Mouse (Mus musculus) heart, adult 9 months (tissue): ENCODE measurements around the gene Rfx8.
A peak's percentile ranks its signal among the peaks of the same experiment; 100 is the strongest.

Experiments
- DNase-seq, 2 experiments: peaks; one replicate each; pipeline ENCODE4 v3.0.0; 2022; ENCODE audit warnings: low spot score in 2 of 2

Gene Rfx8

DNA sequence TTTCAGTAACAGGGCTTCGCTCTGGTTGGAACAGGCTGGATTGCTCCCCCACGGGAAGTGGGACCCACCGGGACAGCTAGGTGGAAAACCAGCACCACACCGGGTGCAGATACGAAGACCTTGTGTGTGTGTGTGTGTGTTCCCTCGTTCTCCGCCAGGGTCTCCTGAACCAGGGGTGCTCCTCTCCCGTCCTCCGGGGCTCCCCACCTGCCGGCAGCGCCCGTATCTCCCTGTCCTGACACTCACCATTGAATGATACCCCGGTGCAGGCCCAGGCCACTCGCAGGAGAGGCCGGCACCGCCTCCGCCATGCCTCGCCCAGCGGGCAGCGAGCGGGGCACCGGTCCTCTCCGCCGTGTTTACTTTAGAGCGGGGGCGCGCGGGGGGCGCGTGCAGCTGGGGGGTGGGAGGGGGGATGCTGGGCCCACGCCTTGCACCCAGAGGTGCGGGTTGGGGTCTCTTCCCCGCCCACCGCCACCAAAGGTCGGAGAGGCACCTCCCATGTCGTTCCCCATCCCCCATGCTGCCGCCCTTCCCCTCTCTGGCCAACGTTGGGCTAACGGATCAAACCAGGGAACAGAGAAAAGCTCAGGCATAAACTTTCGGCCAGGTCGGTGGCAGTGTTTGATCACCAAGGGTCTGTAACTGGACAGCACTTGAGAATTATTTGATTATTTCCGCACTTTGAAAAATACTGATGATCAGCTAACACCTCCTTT is at the start of gene Rfx8:
Rfx8 (minus strand) TSS at position 366 of the 719 bp plus-strand sequence.
- DNase-seq: no peak

DNA sequence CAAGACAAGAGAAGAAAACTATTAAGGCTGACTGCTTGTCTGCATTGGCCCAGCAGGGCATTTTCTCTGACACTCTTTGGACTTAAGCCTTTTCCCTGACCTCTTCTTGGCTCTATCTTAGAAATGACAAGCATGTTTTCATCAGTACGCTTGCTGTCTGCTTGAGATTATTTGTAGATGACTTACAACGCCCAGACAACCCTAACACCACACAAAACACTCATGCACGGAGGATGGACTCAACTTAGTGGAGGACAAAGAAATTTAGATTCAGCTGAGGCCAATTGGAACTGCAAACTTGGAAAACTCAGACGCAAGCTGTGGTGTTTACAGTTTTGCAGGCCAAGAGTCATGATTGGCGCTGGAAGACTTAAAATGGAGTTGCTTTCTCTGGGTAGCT is 49.6 kb upstream of the Rfx8 start:
- peak in 1 of 2 experiments; percentile 41 for DNase-seq

DNA sequence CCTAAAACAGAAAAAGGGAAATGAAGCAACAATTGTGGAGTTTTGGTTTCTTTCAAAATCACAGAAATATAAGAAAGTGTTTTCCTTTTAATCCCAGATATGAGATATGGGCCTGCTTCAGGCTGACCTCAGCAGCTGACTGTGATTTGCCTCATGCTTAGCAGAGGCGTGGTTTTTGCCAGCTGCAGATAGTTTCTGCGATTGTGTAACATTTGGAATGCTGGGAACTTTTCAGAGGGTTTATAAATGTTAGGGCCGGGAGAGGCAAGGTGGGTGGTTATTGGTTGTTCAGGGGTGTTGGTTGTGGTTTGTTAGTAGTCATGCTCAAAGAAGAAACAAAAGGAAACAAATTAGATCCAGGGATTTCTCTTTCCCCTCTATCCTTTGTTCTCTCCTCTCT is 47.2 kb upstream of the Rfx8 start:
- no peak for DNase-seq

DNA sequence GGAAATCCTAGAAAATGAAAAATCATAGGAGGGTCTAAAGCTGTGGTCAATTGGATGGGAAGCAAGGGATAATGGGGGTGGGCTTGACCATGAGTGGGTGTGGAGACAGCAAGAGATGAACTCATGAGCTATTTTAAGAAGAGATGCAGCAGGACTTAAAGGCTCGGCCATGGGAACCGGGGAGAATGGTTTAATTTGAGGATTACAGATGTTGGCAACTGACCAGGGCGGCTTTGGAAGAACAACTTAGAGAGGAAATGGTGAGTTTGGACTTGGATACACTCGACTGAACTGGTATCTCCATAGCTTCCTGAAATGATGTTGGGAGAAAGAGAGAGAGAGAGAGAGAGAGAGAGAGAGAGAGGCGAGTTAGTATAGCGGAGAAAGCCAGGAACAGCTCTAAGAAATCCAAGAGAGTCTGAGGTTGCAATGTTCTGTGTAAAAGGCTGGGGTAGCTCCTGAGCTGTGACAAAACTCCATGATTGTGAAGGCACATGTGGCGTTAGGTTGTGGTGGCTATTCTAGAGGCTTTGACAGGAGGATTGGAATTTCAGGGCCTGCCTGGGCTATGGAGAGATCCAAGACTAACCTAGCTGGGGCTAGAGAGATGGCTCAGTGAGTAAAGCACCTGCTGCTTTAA is 45.2 kb upstream of the Rfx8 start:
- DNase-seq: peak in 1 of 2 experiments; percentile 47

DNA sequence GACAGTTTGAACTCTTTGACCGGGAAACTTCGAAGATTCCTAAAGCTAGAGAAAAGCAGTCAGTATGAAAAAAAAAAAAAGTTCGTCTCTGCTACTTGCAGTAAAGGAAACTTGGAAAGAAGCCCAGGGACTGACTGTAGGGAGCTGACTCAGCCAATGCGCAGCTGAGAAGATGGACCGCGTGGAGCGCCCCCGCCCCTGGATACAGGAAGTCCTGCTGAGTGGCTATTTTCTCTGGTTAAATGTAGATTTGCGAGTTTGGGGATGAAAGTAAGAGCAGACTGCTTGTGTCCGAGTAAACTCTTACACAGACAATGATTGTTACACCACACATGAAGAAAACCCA is 41.2 kb upstream of the Rfx8 start:
- DNase-seq: peak; percentile 89 to 90

DNA sequence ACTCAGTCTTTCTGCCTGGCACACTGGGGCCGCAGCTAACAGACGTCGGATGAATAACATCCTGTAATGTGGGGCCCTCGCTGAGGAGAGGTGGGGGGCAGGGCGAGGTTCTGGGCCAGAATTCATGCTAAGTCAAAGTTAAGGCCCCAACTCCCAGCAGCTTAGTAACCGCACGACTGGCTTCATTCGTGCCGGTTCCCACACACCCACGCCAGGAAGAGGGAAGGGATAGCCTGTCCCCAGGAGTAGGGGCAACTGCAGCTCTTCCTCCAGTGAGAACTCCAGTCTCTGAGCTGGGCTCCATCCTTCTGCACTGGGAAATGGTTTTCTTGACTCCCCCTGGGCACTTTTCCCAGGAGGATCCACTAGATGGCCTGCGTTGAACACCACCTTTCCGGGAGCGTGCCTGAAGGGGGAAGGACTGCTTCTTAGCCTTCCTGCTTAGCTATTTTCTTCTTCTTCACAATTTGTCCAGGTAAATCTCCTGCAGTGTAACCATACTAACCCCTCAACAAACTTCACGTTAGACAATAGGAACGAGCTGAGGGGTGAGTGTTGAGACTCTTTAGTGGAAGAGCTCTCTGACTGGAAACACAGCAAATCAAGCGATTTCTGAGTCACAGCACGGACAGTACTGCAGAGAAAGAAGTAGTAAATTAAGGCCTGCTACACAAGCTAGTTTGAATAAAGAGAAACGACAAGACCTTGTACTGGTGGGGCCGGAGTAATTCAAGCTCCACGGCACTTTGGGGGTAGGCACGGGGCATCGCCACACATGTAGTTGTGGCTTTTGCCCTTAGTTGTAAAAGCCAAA is 40.6 kb upstream of the Rfx8 start:
- DNase-seq: peak; percentile 74 to 75

DNA sequence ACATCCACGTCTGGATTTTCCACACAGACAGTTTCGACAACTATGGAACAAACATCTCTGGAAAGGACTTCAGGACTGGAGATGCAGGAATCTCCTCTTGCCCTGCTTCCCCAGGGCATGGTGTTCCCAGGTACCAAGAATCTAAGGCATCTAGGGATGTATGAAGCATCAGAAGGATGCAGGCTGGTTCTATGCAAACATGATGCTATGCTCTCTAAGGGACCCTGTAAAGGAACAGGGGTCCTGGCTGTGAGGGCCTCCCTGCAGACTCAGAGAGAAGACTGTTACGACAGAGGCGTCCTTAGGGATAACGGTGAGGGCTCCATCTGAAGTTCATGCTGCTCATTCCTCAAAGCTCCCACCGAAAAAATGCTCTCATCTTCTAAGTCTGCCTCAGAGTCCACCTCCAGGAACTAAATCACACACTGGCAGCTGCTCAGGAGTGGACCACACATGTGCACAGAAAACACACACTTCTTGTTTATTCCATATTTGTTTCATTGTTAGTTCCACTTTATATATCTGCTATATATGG is 39.5 kb upstream of the Rfx8 start:
- no peak for DNase-seq

DNA sequence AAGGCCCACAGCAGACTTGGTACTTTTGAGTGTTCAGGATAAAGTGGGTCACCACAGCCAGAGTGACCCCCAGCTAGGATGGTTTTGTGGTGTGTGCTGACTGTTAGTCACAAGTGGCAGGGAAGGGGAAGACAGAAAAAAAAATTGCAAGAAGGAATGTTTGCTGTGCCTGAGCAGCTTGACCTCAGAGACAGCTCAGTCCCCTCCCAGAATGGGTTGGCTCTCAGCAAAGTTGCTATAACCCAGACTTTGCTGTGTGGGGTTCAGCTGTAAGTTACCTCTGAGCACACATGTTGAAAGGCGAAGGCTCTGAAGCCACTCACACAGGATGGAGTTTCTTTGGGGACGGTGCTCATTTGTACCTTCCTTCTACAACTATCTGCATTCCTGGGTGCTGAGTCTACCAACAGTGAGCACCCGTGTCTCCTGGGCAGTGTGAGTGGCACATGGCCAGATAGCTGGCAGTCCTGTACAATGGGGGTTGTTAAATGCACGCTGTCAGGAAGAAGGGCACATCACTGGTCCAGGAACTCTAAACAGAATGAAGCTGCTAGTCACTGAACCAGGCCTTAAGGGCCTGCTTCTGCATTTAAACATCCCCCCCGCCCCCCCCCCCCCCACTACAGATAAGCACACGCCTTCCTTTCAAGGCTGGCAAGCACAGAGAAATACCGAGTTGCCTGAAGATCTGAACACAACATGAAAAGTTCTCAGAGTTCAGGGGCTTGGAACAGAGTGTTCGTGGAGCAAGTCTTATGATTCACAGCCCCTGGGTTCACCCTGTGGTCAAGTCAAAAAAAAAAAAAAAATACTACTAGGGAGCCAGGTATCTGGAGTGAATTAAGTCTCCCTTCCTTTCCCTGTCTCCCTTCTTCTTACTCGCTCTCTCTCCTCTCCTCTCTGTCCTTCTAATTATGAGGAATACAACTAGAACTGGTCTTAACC is 38.7 kb upstream of the Rfx8 start:
- DNase-seq: peak in 1 of 2 experiments; percentile 33

DNA sequence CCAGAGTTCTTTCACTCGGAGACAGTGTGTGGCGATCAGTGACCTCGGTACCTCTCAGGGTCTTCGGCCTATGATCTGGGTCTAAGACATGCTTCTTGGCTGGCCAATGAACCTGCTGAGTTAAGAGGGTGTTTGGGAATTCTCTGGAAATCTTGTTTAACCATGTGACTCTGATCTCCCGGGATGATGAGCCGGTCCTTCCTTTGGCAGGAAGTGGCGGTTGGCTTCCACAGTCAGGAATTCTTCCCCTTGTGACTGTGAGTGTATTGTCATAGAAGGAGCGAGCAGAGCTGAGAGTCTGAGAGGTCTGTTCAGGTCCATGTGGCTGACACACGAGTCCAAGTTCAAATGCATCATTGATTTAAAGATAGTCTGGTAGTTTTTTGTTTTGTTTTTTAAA is 37.4 kb upstream of the Rfx8 start:
- DNase-seq: peak; percentile 77 to 78

DNA sequence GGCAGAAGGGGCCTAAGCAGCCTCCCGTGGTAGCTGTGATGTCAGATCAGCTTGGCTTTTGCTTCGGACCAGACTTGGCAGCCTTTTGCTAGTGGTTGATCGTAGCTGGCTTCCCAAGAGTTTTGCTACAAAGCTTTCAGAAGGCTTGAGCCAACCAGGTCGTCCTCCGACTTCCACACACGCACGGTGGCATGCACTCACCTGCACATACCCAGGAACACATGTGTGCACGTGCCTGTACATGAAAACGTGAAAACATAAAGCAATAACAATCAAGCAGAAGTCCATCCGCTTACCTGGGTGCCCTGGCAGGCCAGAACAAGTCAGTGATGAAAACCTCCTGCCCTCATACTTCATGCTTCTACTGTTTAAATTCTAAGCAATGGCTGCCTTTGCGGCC is 36.2 kb upstream of the Rfx8 start:
- DNase-seq: peak in 1 of 2 experiments; percentile 27

DNA sequence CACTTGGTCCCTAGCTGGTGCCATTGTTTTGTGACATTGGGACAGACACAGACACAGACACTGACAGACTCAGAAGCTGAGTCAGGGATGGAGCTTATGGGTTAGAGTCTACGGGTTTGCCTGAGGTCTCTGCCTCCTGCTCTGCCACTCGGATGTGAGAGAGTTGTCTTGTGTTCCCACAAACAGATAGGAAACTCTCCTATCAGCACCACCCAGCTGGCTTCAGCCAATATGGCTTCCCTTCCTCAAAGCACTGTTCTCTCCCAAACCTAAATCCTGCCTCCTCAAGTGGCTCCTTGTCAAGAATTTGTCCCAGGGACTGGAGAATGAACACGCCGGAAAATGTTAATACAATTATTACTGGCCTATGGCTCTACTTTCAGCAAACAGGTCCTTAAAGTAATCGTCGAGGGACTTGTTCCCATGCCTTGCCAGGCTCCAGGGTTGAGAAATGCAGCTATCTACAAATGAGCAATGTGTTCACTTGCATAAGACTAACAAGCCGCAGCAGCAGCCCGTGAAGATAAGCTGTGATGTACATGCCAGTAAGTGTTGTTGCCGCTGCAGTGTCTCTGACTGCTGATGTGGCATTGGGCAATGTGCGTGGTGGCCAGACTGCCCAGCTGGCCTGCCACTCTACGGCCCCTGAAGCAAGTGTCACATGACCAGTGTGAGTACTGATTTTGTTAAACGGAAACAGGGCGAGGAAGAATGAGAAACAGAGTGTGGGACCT is 33.6 kb upstream of the Rfx8 start:
- DNase-seq: peak; percentile 66 to 68

DNA sequence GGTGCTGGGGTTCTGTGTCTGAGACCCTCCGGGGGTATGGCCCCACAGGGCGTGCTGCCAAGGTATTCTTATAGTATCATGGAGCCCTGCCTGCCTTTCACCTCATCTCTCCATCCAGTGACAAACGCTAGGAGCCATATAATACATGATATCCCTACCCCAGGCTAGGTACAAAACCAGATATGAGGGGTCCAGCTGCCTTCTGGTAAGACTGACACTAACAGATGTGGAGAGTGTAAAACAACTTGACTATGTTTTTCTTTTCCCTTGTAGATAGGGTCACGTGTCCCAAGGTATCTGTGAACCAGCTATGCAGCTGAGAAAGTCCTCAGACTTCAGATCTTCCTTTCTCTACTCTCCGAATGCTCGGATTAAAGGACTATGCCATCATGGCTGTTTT is 30.7 kb upstream of the Rfx8 start:
- DNase-seq: no peak

DNA sequence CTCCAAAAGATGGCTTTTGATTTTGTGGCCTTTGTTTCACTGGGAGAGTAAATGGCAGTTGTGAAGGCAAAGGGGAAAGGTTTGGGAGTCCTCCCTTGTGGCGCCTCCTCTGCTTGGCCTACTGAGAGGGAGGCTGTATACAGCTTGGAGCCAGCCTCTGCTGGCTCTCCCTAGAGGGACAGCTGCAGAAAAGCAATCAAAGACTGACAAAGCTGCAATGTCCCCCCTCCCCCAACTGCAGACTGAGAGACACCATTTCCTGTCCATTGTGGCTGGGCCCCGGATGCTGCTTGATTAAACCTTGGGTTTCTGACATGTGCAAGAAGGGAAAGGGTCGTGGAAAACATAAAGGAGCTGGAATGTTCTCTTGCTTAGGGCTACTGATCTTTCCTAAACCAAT is 28.9 kb upstream of the Rfx8 start:
- DNase-seq: no peak

DNA sequence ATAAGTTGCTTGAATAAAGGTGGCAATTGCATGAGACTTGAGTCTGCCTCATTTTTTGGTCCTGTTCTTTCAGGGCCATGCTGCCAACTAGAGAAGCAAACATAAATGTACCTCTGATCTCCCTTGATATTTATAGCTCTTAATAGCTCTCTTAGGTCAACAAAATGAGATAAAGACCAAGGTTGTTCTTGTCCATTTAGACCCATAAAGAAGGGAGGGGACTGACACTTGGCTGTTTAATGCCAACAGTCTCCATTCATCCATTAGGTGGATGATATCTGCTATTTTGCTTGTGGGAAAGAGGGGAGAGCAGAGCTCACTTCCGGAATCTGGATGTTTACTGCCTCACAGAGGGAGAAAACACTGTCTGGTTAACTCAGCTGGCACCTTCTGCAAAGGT is 28.4 kb upstream of the Rfx8 start:
- no peak for DNase-seq

DNA sequence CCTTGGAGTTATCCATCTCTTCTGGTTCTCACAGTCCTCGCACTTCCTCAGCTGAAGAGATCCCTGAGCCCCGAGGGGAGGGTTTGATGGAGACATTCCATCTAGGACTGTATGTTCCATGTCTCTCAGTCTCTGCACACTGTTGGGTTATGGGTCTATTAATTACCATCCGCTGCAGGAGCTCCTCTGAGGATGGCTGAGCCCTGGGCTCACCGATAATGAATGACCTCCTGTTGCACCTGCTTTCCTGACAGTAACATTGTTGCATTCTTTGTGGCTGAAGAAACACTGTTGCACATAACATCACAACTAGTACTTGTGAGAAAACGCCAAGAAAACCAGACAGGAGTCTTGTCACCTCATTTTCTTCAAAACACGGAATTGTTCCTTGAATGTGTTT is 27.9 kb upstream of the Rfx8 start:
- no peak for DNase-seq

DNA sequence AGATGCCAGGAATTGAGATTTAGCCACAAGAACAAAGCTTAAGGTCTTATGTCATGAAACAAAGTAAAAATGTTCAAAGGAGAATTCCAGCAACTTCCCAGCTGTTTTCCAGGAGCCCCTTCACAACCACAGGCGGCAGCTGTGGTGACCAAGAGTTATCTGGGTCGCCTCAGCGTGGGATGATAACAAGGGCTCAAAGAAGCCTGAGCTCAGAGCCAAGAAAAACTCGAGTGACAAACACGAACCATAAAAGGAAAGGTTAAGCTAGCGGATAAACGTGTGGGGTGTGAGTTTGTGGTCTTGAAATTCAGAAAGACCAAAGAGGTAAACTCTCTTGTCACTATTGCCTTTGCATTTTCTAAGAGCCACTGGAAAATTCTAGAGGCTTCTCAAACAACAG is 25.7 kb upstream of the Rfx8 start:
- DNase-seq: peak in 1 of 2 experiments; percentile 14

DNA sequence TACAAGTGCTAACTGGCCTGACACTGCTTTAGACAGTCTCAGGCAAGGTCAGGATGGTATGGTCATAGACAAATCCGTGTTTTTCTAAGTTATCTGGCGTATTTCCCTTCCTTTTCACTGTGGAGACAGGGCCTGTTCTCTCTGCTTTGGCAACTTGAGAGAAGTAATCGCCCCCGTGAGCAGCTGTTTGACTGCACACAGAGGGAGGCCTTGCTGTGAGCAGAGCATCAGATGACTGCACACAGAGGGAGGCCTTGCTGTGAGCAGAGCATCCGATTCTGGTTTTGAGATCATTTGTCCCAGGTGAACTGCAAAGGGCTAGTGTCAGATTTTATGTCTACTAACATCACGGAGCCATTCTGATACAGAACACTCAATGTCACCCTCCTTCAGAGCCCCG is 20.2 kb upstream of the Rfx8 start:
- no peak for DNase-seq

DNA sequence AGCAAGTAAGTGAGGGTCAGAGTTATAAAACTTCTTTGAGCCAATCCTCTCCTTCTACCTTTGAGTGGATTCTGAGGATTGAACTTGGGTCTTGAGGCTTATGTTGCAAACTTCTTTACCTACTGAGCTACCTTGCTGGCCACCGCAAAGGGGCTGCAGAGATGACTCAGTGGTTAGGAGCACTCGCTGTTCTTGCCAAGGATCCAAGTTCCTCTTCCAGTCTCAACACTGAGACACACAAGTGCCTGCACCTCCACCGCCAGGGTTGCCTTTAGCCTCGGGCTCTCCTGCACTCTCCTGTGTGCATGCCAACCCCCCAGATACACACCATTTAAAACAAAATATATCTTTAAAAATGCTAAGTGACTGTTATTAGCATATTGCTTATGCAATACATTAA is 19.2 kb upstream of the Rfx8 start:
- DNase-seq: no peak

DNA sequence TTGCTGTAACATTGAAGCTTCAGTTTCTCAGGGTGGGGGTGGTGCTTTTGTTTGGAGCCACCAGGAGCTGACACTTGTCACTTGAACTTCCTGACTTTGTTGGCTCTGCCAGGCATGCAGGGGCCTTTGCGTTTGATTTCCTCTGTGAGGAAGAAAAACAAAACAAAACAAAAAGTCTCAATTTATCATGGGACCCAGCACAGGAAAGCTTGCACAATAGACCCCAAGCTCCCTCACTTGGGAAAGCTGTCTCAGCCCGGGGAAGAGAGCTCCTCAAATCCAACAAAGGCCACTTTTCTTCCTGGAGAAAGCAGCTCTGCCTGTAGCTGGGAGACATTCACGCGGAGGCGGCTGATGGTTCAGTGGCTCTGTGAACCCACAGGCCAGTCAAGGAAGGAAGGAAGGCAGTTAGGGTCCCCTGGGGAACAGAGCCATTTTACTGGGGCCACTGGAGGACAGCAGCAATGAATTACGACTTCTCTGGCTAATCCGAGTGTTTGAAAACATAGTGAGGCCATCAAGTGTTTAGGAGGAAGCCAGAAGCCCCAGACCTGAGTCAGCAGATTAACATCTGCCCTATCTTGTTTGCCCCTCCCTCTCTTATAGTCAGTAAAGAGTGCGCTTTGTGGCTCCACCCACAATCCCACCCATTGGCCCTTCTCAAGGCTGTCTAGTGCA is 15.3 kb upstream of the Rfx8 start:
- DNase-seq: peak; percentile 79 to 83

DNA sequence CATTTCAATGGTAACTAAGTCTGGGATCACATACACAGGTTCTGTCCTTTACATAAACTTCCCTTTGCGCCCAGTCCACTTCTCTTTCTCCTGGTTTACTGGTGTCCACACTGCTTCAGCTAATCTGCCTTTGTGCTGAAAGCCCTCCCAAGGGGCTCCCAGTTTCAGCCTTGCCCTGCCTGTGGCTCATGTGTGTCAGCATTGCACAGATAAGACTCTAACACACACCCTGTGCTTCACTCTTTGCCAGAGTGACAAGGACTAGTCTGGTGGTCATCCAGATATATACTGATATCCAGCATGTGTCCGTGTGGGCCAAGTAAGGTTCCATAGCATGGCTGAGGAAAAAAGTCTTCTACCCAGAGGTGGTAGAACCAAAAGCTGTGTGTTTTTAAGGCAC is 14.7 kb upstream of the Rfx8 start:
- no peak for DNase-seq
